Mouse (Mus musculus) E14TG2a.4 (cell line): ENCODE results near the gene Stox2.

Experiments used
- CTCF ChIP-seq: conservative IDR thresholded peaks from 2 replicates; pipeline ENCODE4 v1.5.1; 2014; ENCODE audit warnings: low read length
- NANOG ChIP-seq: IDR thresholded peaks from 2 replicates; pipeline ENCODE4 v1.6.1; 2014; ENCODE audit warnings: borderline replicate concordance, low read length, mixed read lengths
- POU5F1 ChIP-seq: IDR thresholded peaks from 2 replicates; pipeline ENCODE4 v1.6.1; 2014; ENCODE audit warnings: low read length, borderline replicate concordance

DNA sequence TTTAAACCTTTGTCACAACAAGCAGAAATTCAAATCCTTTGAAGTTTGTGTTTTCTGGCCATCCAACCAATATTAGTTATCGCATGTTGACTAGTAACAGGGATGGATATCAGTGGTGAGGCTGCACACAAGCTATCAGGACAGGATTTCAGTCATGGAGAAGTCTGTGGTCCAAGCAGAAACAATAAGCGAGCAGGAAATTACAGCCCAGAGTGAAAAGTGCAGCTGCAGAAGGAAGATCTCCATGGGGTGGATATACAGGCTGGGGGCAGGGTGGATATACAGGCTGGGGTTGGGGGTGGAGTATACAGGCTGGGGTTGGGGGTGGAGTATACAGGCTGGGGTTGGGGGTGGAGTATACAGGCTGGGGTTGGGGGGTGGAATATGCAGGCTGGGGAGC lies 10.3 kb downstream of the Stox2 start:
- no peak for TF ChIP-seq CTCF
- no peak for TF ChIP-seq NANOG
- no peak for TF ChIP-seq POU5F1
